Mouse (Mus musculus): ENCODE results near the gene Gm29609.

- no peak for TF ChIP-seq MAX (IDR thresholded peaks at IDR 0.05; ENCODE audit: low read length)
- no peak for TF ChIP-seq CTCF (conservative IDR thresholded peaks at IDR 0.05 in 1 of 2, IDR thresholded peaks at IDR 0.05 in 1 of 2; ENCODE audit: low read depth in 2 of 2, low read length in 2 of 2)
- no peak for TF ChIP-seq KAT2A (IDR thresholded peaks at IDR 0.05; ENCODE audit: insufficient replicate concordance, low read length)
- no peak for TF ChIP-seq CHD2 (IDR thresholded peaks at IDR 0.05; ENCODE audit: low read length)
- no peak for TF ChIP-seq TBP (conservative IDR thresholded peaks at IDR 0.05; ENCODE audit: low read depth, low read length)
- no peak for TF ChIP-seq SMC3 (IDR thresholded peaks at IDR 0.05; ENCODE audit: low read depth, low read length)
- TF ChIP-seq JUND (conservative IDR thresholded peaks at IDR 0.05; ENCODE audit: low read depth, low read length): no peak
- no peak for TF ChIP-seq ZC3H11A (IDR thresholded peaks at IDR 0.05; ENCODE audit: low read depth, low read length)
- TF ChIP-seq GABPA (IDR thresholded peaks at IDR 0.05; ENCODE audit: insufficient replicate concordance, low read depth, low read length): no peak
- TF ChIP-seq EP300 (IDR thresholded peaks at IDR 0.05; ENCODE audit: low read length): no peak
- no peak for TF ChIP-seq MYC (IDR thresholded peaks at IDR 0.05; ENCODE audit: low read depth, low read length)
Measured at GRCm38 (mm10) chr5:31183678-31184077, 4.0 kb upstream of the Gm29609 start.
